Mouse (Mus musculus) embryonic stem cell, embryonic (primary cell): ENCODE data around the gene Slit3.

ENCODE experiments used
- CTCF ChIA-PET, 4 experiments: fragments of 300-600 bp in 2 of 4; fragments of 350-600 bp in 2 of 4; sonication (Branson Sonifier 250); formaldehyde crosslinking; loops; one replicate each; lab custom pipeline; 2022; ENCODE audit warnings: inconsistent platforms in 2 of 4; lab: Charles Lee
- POLR2A ChIA-PET, 4 experiments: fragments of 300-600 bp in 2 of 4; fragments of 350-600 bp in 2 of 4; sonication (Branson Sonifier 250); formaldehyde crosslinking; loops; one replicate each; lab custom pipeline; 2022; ENCODE audit warnings: antibody characterized with exemption in 4 of 4, inconsistent platforms in 1 of 4; lab: Charles Lee

Slit3 gene

GRCm38 (mm10) chr11:35660967-35661366 lies 539.9 kb downstream of the Slit3 start:
- CTCF ChIA-PET: no interaction called here
- POLR2A ChIA-PET: no interaction called here

GRCm38 (mm10) chr11:35662945-35663344 lies 541.9 kb downstream of the Slit3 start:
- CTCF ChIA-PET: interaction anchor here in 2 of 4 experiments (0.6 to 1.4 kb wide), 2 partner anchors 295 to 296 kb away, joined by 3 to 4 read pairs; no protein-coding TSS in a partner anchor
- POLR2A ChIA-PET: interaction anchor here in 1 of 4 experiments (0.5 to 0.8 kb wide), 3 partner anchors 24 to 294 kb away, joined by 3 to 6 read pairs (median 5); no protein-coding TSS in a partner anchor

- ChIA-PET POLR2A (interaction anchor here in 3 of 4 experiments (0.5 to 2.1 kb wide), 5 partner anchors 22 to 451 kb away, joined by 3 to 6 read pairs (median 4); no protein-coding TSS in a partner anchor), CTCF (interaction anchor here in 3 of 4 experiments (0.7 to 1.4 kb wide), 6 partner anchors 211 to 816 kb away, joined by 3 to 4 read pairs (median 4); no protein-coding TSS in a partner anchor)
These were observed 542.6 kb downstream of the Slit3 start for GRCm38 (mm10) chr11:35663661-35664060.

GRCm38 (mm10) chr11:35664991-35665390 lies 544.0 kb downstream of the Slit3 start:
- ChIA-PET CTCF (interaction anchor here (0.5 to 1.5 kb wide), 22 partner anchors 12 to 829 kb away, joined by 3 to 12 read pairs (median 3); no protein-coding TSS in a partner anchor), POLR2A (interaction anchor here in 2 of 4 experiments (0.6 to 2.1 kb wide), 2 partner anchors 23 to 544 kb away, joined by 3 to 6 read pairs; no protein-coding TSS in a partner anchor)

- CTCF ChIA-PET: interaction anchor here in 1 of 4 experiments (0.6 kb wide), 1 partner anchor 203 kb away, joined by 5 read pairs; no protein-coding TSS in a partner anchor
- POLR2A ChIA-PET: interaction anchor here in 1 of 4 experiments (0.6 kb wide), 1 partner anchor 378 kb away, joined by 3 read pairs; no protein-coding TSS in a partner anchor
These were observed 546.4 kb downstream of the Slit3 start for GRCm38 (mm10) chr11:35667428-35667827.

- ChIA-PET CTCF (interaction anchor here in 2 of 4 experiments (0.6 to 2.1 kb wide), 4 partner anchors 114 to 306 kb away, joined by 3 to 5 read pairs (median 4); no protein-coding TSS in a partner anchor), POLR2A (interaction anchor here in 1 of 4 experiments (0.6 kb wide), 1 partner anchor 377 kb away, joined by 3 read pairs; no protein-coding TSS in a partner anchor)
These were observed 547.1 kb downstream of the Slit3 start for GRCm38 (mm10) chr11:35668138-35668537.

GRCm38 (mm10) chr11:35668750-35669149 lies 547.7 kb downstream of the Slit3 start:
- ChIA-PET POLR2A (interaction anchor here in 1 of 4 experiments (0.6 to 0.7 kb wide), 2 partner anchors 36 to 287 kb away, joined by 4 to 5 read pairs; no protein-coding TSS in a partner anchor), CTCF (interaction anchor here in 3 of 4 experiments (0.5 to 2.1 kb wide), 5 partner anchors 115 to 341 kb away, joined by 3 to 9 read pairs (median 3); no protein-coding TSS in a partner anchor)

GRCm38 (mm10) chr11:35669536-35669935 lies 548.5 kb downstream of the Slit3 start:
- ChIA-PET CTCF (interaction anchor here in 1 of 4 experiments (0.6 to 2.1 kb wide), 2 partner anchors 217 to 728 kb away, joined by 5 read pairs; no protein-coding TSS in a partner anchor), POLR2A (no interaction called here)

- ChIA-PET CTCF (interaction anchor here in 1 of 4 experiments (0.6 kb wide), 1 partner anchor 729 kb away, joined by 5 read pairs; no protein-coding TSS in a partner anchor), POLR2A (no interaction called here)
These were observed 549.2 kb downstream of the Slit3 start for GRCm38 (mm10) chr11:35670181-35670580.

- ChIA-PET POLR2A (no interaction called here), CTCF (interaction anchor here in 1 of 4 experiments (0.5 kb wide), 1 partner anchor 212 kb away, joined by 7 read pairs; no protein-coding TSS in a partner anchor)
These were observed 549.7 kb downstream of the Slit3 start for GRCm38 (mm10) chr11:35670746-35671145.

- POLR2A ChIA-PET: no interaction called here
- CTCF ChIA-PET: no interaction called here
These were observed 552.0 kb downstream of the Slit3 start for GRCm38 (mm10) chr11:35673050-35673449.

GRCm38 (mm10) chr11:35674242-35674641 lies 553.2 kb downstream of the Slit3 start:
- CTCF ChIA-PET: no interaction called here

GRCm38 (mm10) chr11:35676744-35677143 lies 555.7 kb downstream of the Slit3 start:
- ChIA-PET POLR2A (no interaction called here), CTCF (interaction anchor here in 1 of 4 experiments (0.5 kb wide), 1 partner anchor 203 kb away, joined by 16 read pairs; no protein-coding TSS in a partner anchor)

More at GRCm38 (mm10) chr11:35674242-35674641, 553.2 kb downstream of the Slit3 start:
- POLR2A ChIA-PET: no interaction called here

GRCm38 (mm10) chr11:35679976-35680375 lies 559.0 kb downstream of the Slit3 start:
- CTCF ChIA-PET: no interaction called here

GRCm38 (mm10) chr11:35687316-35687715 lies 566.3 kb downstream of the Slit3 start:
- ChIA-PET CTCF (interaction anchor here in 2 of 4 experiments (0.5 to 1.2 kb wide), 3 partner anchors 235 to 772 kb away, joined by 3 to 4 read pairs (median 4); no protein-coding TSS in a partner anchor), POLR2A (interaction anchor here in 1 of 4 experiments (0.8 kb wide), 1 partner anchor 21 kb away, joined by 3 read pairs; no protein-coding TSS in a partner anchor)

More at GRCm38 (mm10) chr11:35679976-35680375, 559.0 kb downstream of the Slit3 start:
- POLR2A ChIA-PET: interaction anchor here in 1 of 4 experiments (0.6 kb wide), 1 partner anchor 42 kb away, joined by 3 read pairs; no protein-coding TSS in a partner anchor

GRCm38 (mm10) chr11:35690515-35691281 lies 569.7 kb downstream of the Slit3 start:
- ChIA-PET CTCF (interaction anchor here (0.6 to 0.7 kb wide), 5 partner anchors 9 to 573 kb away, joined by 3 to 10 read pairs (median 3); no protein-coding TSS in a partner anchor), POLR2A (no interaction called here)

- ChIA-PET POLR2A (interaction anchor here in 1 of 4 experiments (0.7 kb wide), 1 partner anchor 269 kb away, joined by 4 read pairs; no protein-coding TSS in a partner anchor), CTCF (interaction anchor here (0.5 to 2.3 kb wide), 26 partner anchors 9 to 857 kb away, joined by 3 to 13 read pairs (median 4); no protein-coding TSS in a partner anchor)
These were observed 572.1 kb downstream of the Slit3 start for GRCm38 (mm10) chr11:35693136-35693535.

- CTCF ChIA-PET: interaction anchor here (0.6 to 2.3 kb wide), 20 partner anchors 9 to 857 kb away, joined by 3 to 13 read pairs (median 4); no protein-coding TSS in a partner anchor
These were observed 572.6 kb downstream of the Slit3 start for GRCm38 (mm10) chr11:35693625-35694024.

More at GRCm38 (mm10) chr11:35693625-35694024, 572.6 kb downstream of the Slit3 start:
- POLR2A ChIA-PET: interaction anchor here in 1 of 4 experiments (0.7 kb wide), 1 partner anchor 270 kb away, joined by 4 read pairs; no protein-coding TSS in a partner anchor
